Mouse (Mus musculus): Measurements from ENCODE around the gene Zmynd8.

GRCm38 (mm10) chr2:165885951-165886320 is 12.9 kb downstream of the Zmynd8 start:
- TF ChIP-seq CTCF (IDR thresholded peaks at IDR 0.05; ENCODE audit: borderline replicate concordance, control insufficient read depth, extremely low read depth, insufficient read depth, low read length, poor library complexity) (no peak), POLR2A (IDR thresholded peaks at IDR 0.05; ENCODE audit: control insufficient read depth, extremely low read depth, insufficient read depth, low read length, poor library complexity) (no peak)

Data from thymus, adult 2 months (tissue).